In genomic region chr10:28112826-28113589, GRCm38 (mm10) we compare ENCODE assay signal across 11 mouse cellular contexts. TPM values are rescaled to one million over a fixed set of nuclear protein-coding genes. Genes with fewer than 3 reads are reported as not detected.
A peak's percentile ranks its signal among the peaks of the same experiment; 100 is the strongest.
DNase-seq lines count a peak whose midpoint lies in the region; ATAC-seq and TF ChIP-seq lines count a peak whose summit lies in the region.
"Had no signal": no experiment of that assay in that cellular context is flagged by ENCODE, and none has a peak within 500 bp of the region (broad histone marks: within the 10 kb centered on the region; RNA-seq: fewer than 3 reads in every experiment).

No protein-coding gene starts in this region.

- no peaks in the 10 kb centered on the region for H3K36me3 ChIP-seq in intestine, postnatal 0 days (ENCODE audit: control insufficient read depth, insufficient read depth)
- H3K36me3 ChIP-seq in intestine, embryonic 15.5 days, result no peaks in the 10 kb centered on the region
- peaks cover 2% of the 10 kb centered on the region; the same call in 1 of the 2 replicates for H3K36me3 ChIP-seq in heart, adult 2 months (ENCODE audit: control insufficient read depth, insufficient read depth, low read length)
- H3K36me3 ChIP-seq: embryonic facial prominence, embryonic 13.5 days had no signal

- ATAC-seq in intestine, postnatal 0 days, result no peak
- ATAC-seq in intestine, embryonic 15.5 days, result no peak
- ATAC-seq: hindbrain, embryonic 16.5 days had no signal

- peaks cover 8% of the 10 kb centered on the region; the same call in 1 of the 2 replicates for H3K4me1 ChIP-seq in intestine, postnatal 0 days (replicated peaks; ENCODE audit: control insufficient read depth, insufficient read depth, low read length)
- peaks cover 9% of the 10 kb centered on the region; the same call in 1 of the 2 replicates for H3K4me1 ChIP-seq in intestine, embryonic 15.5 days (replicated peaks)
- peaks cover 4% of the 10 kb centered on the region for H3K4me1 ChIP-seq in heart, adult 2 months (ENCODE audit: control insufficient read depth, insufficient read depth, low read length)

- peak overlapping the region; percentile 35; the same call in 1 of the 2 replicates for H3K4me2 ChIP-seq in intestine, postnatal 0 days (replicated peaks; ENCODE audit: low read depth)
- no peak overlapping the region for H3K4me2 ChIP-seq in intestine, embryonic 15.5 days (replicated peaks)
- H3K4me2 ChIP-seq: embryonic facial prominence, embryonic 13.5 days had no signal

- TF ChIP-seq POLR2A in heart, adult 2 months (IDR thresholded peaks at IDR 0.05; ENCODE audit: insufficient read depth, low read depth, low read length), result no peak

- peak; percentile 44; the same call in 1 of the 2 replicates for TF ChIP-seq EP300 in heart, adult 2 months (IDR thresholded peaks at IDR 0.05; ENCODE audit: insufficient read depth, low read depth, low read length)

- intact Hi-C loops in heart, adult 2 months (cut with DNase I), result loop anchor here (2.0 kb wide), 1 partner anchor 36 kb away; no protein-coding TSS in a partner anchor
- intact Hi-C loops in heart, postnatal 36 days (cut with DNase I), result no loop called here

- H3K79me2 ChIP-seq in heart, adult 2 months (replicated peaks; ENCODE audit: control insufficient read depth, insufficient read depth, low read length), result peaks cover 5% of the 10 kb centered on the region

- no peaks in the 10 kb centered on the region for H3K9me3 ChIP-seq in intestine, postnatal 0 days (ENCODE audit: control insufficient read depth)
- no peaks in the 10 kb centered on the region for H3K9me3 ChIP-seq in intestine, embryonic 15.5 days

- H3K27ac ChIP-seq in intestine, postnatal 0 days (ENCODE audit: low read depth, low read length), result no peak overlapping the region
- no peak overlapping the region for H3K27ac ChIP-seq in intestine, embryonic 15.5 days
- peak overlapping the region; percentile 69 for H3K27ac ChIP-seq in heart, adult 2 months
- H3K27ac ChIP-seq: embryonic facial prominence, embryonic 13.5 days had no signal

- 50% methylated on average over 8 of the region's 8 CpGs for WGBS in intestine, postnatal 0 days
- WGBS in intestine, embryonic 15.5 days, result 70% methylated on average over 8 of the region's 8 CpGs
- WGBS in heart, adult 2 months, result 41% methylated on average over 8 of the region's 8 CpGs

- DNase-seq in 3T3-L1 (ENCODE audit: low read depth, low spot score), result peak; percentile 45
- peak; percentile 43 to 52 for DNase-seq in heart, adult 2 months
- peak; percentile 30 to 33 for DNase-seq in heart, postnatal 36 days
- DNase-seq in urinary bladder, postnatal 14 days (ENCODE audit: low spot score), result no peak
- no peak for DNase-seq in layer of hippocampus, adult 9-11 months
- DNase-seq: cerebellum, adult 9-11 months; thymus, postnatal 25 days had no signal

- TF ChIP-seq CTCF in intestine, postnatal 0 days (IDR thresholded peaks at IDR 0.05; ENCODE audit: low read depth), result no peak
- TF ChIP-seq CTCF in heart, adult 2 months (IDR thresholded peaks at IDR 0.05), result no peak

- no peak overlapping the region for H3K4me3 ChIP-seq in intestine, postnatal 0 days (ENCODE audit: low read depth, low read length)
- H3K4me3 ChIP-seq in intestine, embryonic 15.5 days (replicated peaks), result no peak overlapping the region
- peak overlapping the region; percentile 30 for H3K4me3 ChIP-seq in heart, adult 2 months
- H3K4me3 ChIP-seq: embryonic facial prominence, embryonic 13.5 days had no signal

- no peaks in the 10 kb centered on the region for H3K27me3 ChIP-seq in intestine, postnatal 0 days (replicated peaks; ENCODE audit: control insufficient read depth, insufficient read depth, low read length)
- no peaks in the 10 kb centered on the region for H3K27me3 ChIP-seq in intestine, embryonic 15.5 days (replicated peaks)
- no peaks in the 10 kb centered on the region for H3K27me3 ChIP-seq in heart, adult 2 months (ENCODE audit: control insufficient read depth, insufficient read depth, low read length)
- H3K27me3 ChIP-seq: embryonic facial prominence, embryonic 13.5 days had no signal

- H3K9ac ChIP-seq in intestine, postnatal 0 days (ENCODE audit: low read depth, low read length), result no peak overlapping the region
- H3K9ac ChIP-seq in intestine, embryonic 15.5 days, result no peak overlapping the region
- no peak overlapping the region for H3K9ac ChIP-seq in heart, adult 2 months (ENCODE audit: low read depth, low read length)
- H3K9ac ChIP-seq: embryonic facial prominence, embryonic 13.5 days had no signal

RNA-seq across cellular contexts. Expression of gene Ptprk, which starts 38.4 kb away (rescaled TPM):
- polyA plus RNA-seq in intestine, postnatal 0 days (2015; fragmentation: Nextera tagmentation; extraction: Ambion mirVana), result 29.5 and 30.2 TPM in 2 replicates
- polyA plus RNA-seq in intestine, embryonic 15.5 days (2015; fragmentation: Nextera tagmentation; extraction: Ambion mirVana), result 35.6 and 41.4 TPM in 2 replicates
- 10 to 100 TPM; 20.0 to 21.0 TPM for total RNA-seq in heart, adult 2 months (2021)
- polyA plus RNA-seq in heart, adult 2 months (2012; rRNA removed), result 8.6 and 12.2 TPM in 2 replicates
- 10 to 100 TPM; 20.9 to 21.0 TPM for total RNA-seq in heart, postnatal 36 days (2021)

Comparison
In these comparisons a context has a peak if more than half of its experiments do, and no peak if none do; other contexts are left out.
1. DNase-seq: peak in 3T3-L1 (single experiment), heart, adult 2 months (2 of 2) and heart, postnatal 36 days (2 of 2); none in urinary bladder, postnatal 14 days (single experiment) and layer of hippocampus, adult 9-11 months (single experiment).